Mouse (Mus musculus): Measurements from ENCODE around the gene Bicc1.
A peak's percentile ranks its signal among the peaks of the same experiment; 100 is the strongest.

The Bicc1 gene

GRCm38 (mm10) chr10:71049294-71049693 lies 110.2 kb downstream of the Bicc1 start:
- peak; percentile 59 for DNase-seq

GRCm38 (mm10) chr10:71044410-71044809 lies 115.1 kb downstream of the Bicc1 start:
- no peak for DNase-seq

GRCm38 (mm10) chr10:71041874-71042273 lies 117.6 kb downstream of the Bicc1 start:
- no peak for DNase-seq

GRCm38 (mm10) chr10:71036484-71036883 lies 123.0 kb downstream of the Bicc1 start:
- no peak for DNase-seq

GRCm38 (mm10) chr10:71028996-71029395 lies 130.5 kb downstream of the Bicc1 start:
- DNase-seq, result peak; percentile 42

GRCm38 (mm10) chr10:71028066-71028844 lies 131.2 kb downstream of the Bicc1 start:
- no peak for DNase-seq

- DNase-seq, result peak; percentile 30
Measured at GRCm38 (mm10) chr10:71025131-71025894, 134.2 kb downstream of the Bicc1 start.

GRCm38 (mm10) chr10:71024681-71025080 lies 134.8 kb downstream of the Bicc1 start:
- peak; percentile 31 for DNase-seq

GRCm38 (mm10) chr10:71023471-71023870 lies 136.0 kb downstream of the Bicc1 start:
- DNase-seq, result no peak

- no peak for DNase-seq
Measured at GRCm38 (mm10) chr10:71020459-71020858, 139.0 kb downstream of the Bicc1 start.

- DNase-seq, result peak; percentile 30
Measured at GRCm38 (mm10) chr10:71019836-71020235, 139.7 kb downstream of the Bicc1 start.

- DNase-seq, result no peak
Measured at GRCm38 (mm10) chr10:71009771-71010496, 149.6 kb downstream of the Bicc1 start.

- no peak for DNase-seq
Measured at GRCm38 (mm10) chr10:71008721-71009120, 150.8 kb downstream of the Bicc1 start.

- DNase-seq, result no peak
Measured at GRCm38 (mm10) chr10:71007956-71008355, 151.5 kb downstream of the Bicc1 start.

- no peak for DNase-seq
Measured at GRCm38 (mm10) chr10:71007516-71007915, 152.0 kb downstream of the Bicc1 start.

GRCm38 (mm10) chr10:71007001-71007400 lies 152.5 kb downstream of the Bicc1 start:
- no peak for DNase-seq

- DNase-seq, result no peak
Measured at GRCm38 (mm10) chr10:71002871-71003270, 156.6 kb downstream of the Bicc1 start.

GRCm38 (mm10) chr10:71002186-71002585 lies 157.3 kb downstream of the Bicc1 start:
- DNase-seq, result no peak

GRCm38 (mm10) chr10:70998136-70998535 lies 161.4 kb downstream of the Bicc1 start:
- no peak for DNase-seq

- no peak for DNase-seq
Measured at GRCm38 (mm10) chr10:70996051-70996450, 163.4 kb downstream of the Bicc1 start.

GRCm38 (mm10) chr10:70994135-70994497 lies 165.4 kb downstream of the Bicc1 start:
- no peak for DNase-seq

- no peak for DNase-seq
Measured at GRCm38 (mm10) chr10:70993497-70994134, 165.9 kb downstream of the Bicc1 start.

- no peak for DNase-seq
Measured at GRCm38 (mm10) chr10:70987396-70987795, 172.1 kb downstream of the Bicc1 start.
